Mouse (Mus musculus) liver, adult 2 months (tissue): Measurements from ENCODE around the gene Med12. TPM values are rescaled to one million over a fixed set of nuclear protein-coding genes. Genes with fewer than 3 reads are reported as not detected.

Experiments
- DNase-seq: peaks from one replicate; pipeline ENCODE4 v3.0.0-alpha.2; 2011; ENCODE audit warnings: low read depth, low spot score; ENCODE audit errors: extremely low read depth
- H3K27ac ChIP-seq: fragments of 200-500 bp; replicated peaks from 2 replicates; pipeline ENCODE4 v1.5.1; 2012; ENCODE audit warnings: low read depth, mild to moderate bottlenecking, control low read depth, inconsistent platforms, low read length; ENCODE audit not compliant: insufficient read depth
- H3K27me3 ChIP-seq: fragments of 200-500 bp; 2 replicates; pipeline ENCODE4 v1.6.1; 2012; ENCODE audit warnings: mild to moderate bottlenecking, moderate library complexity, low read length, inconsistent platforms; ENCODE audit not compliant: control insufficient read depth, insufficient read depth
- H3K36me3 ChIP-seq: fragments of 200-500 bp; 2 replicates; pipeline ENCODE4 v1.6.1; 2012; ENCODE audit warnings: low read length, inconsistent platforms; ENCODE audit not compliant: control insufficient read depth, insufficient read depth
- H3K4me1 ChIP-seq: fragments of 200-500 bp; 2 replicates; pipeline ENCODE4 v1.6.1; 2011; ENCODE audit warnings: low read length; ENCODE audit not compliant: control insufficient read depth, insufficient read depth
- H3K4me3 ChIP-seq: fragments of 200-500 bp; 2 replicates; pipeline ENCODE4 v1.5.1; 2011; ENCODE audit warnings: low read depth, mild to moderate bottlenecking, control low read depth, low read length, moderate library complexity; ENCODE audit not compliant: insufficient read depth
- H3K79me2 ChIP-seq: fragments of 200-500 bp; 2 replicates; pipeline ENCODE4 v1.6.1; 2012; ENCODE audit warnings: inconsistent platforms, mild to moderate bottlenecking, low read length, moderate library complexity; ENCODE audit not compliant: control insufficient read depth, insufficient read depth
- H3K9ac ChIP-seq: fragments of 200-500 bp; 2 replicates; pipeline ENCODE4 v1.6.1; 2012; ENCODE audit warnings: low read depth, mild to moderate bottlenecking, control low read depth, inconsistent platforms, low read length
- CTCF ChIP-seq: fragments of 200-500 bp; IDR thresholded peaks from 2 replicates; pipeline ENCODE4 v1.5.1; 2011; ENCODE audit warnings: low read depth, low read length, control low read depth
- POLR2A ChIP-seq: fragments of 200-500 bp; IDR thresholded peaks from 2 replicates; pipeline ENCODE4 v1.6.1; 2011; ENCODE audit warnings: low read length, control low read depth; ENCODE audit not compliant: insufficient read depth; ENCODE audit errors: extremely low read depth
- WGBS: fragments of 180-500 bp; shearing (Covaris S2); methylation state at CpG from one replicate; pipeline ENCODE4 v1.1.7; 2018; 5-methylcytosine and 5-hydroxymethylcytosine counted together
- polyA plus RNA-seq: library from polyadenylated mRNA; depleted of rRNA; stranded (reverse); fragments of >200 nt; gene quantifications from 2 replicates; pipeline ENCODE4 v1.2.3, GENCODE M21; 2012
- total RNA-seq: library from RNA; depleted of rRNA; stranded (reverse); fragments of >200 nt; gene quantifications from 2 replicates; pipeline ENCODE4 v1.2.3, GENCODE M21; 2014

The Med12 gene
- total and polyA plus RNA-seq, 2 experiments: 8.1 to 59.4 TPM

- Histone ChIP-seq H3K27me3 (no peaks in the 10 kb centered on the region), H3K4me1 (no peaks in the 10 kb centered on the region; the same call in 1 of the 2 replicates), H3K79me2 (no peaks in the 10 kb centered on the region), H3K27ac (no peak overlapping the region), H3K9ac (no peak overlapping the region), H3K36me3 (no peaks in the 10 kb centered on the region), H3K4me3 (no peak overlapping the region)
- DNase-seq: no peak
- no peak for TF ChIP-seq CTCF
- no peak for TF ChIP-seq POLR2A
- WGBS: 61% methylated on average over 10 of the region's 13 CpGs
Observed at GRCm38 (mm10) chrX:101260441-101261325, 13.1 kb upstream of the Med12 start.

- H3K4me3 ChIP-seq: no peak within 1 kb of the TSS
- no peak within 1 kb of the TSS for H3K27ac ChIP-seq
- H3K9ac ChIP-seq: no peak within 1 kb of the TSS
- H3K27me3 ChIP-seq: no peaks in the 10 kb centered on the region
- no peak for DNase-seq
- no peaks in the 10 kb centered on the region for H3K79me2 ChIP-seq
- no peak for TF ChIP-seq POLR2A
- TF ChIP-seq CTCF: no peak
- 94% methylated on average over 1 of the region's 1 CpGs for WGBS
- H3K4me1 ChIP-seq: no peaks in the 10 kb centered on the region; the same call in 1 of the 2 replicates
- no peaks in the 10 kb centered on the region for H3K36me3 ChIP-seq
Observed at GRCm38 (mm10) chrX:101263892-101264291, 9.9 kb upstream of the Med12 start, which contains the start of gene Gm614. Gm614 (minus strand) TSS chrX:101263992.

GRCm38 (mm10) chrX:101266631-101267030, 7.2 kb upstream of the Med12 start:
- TF ChIP-seq POLR2A (no peak), CTCF (no peak)
- H3K9ac ChIP-seq: no peak overlapping the region
- H3K36me3 ChIP-seq: no peaks in the 10 kb centered on the region
- H3K79me2 ChIP-seq: no peaks in the 10 kb centered on the region
- H3K27ac ChIP-seq: no peak overlapping the region
- H3K4me3 ChIP-seq: 0 out of 2 replicates have a peak overlapping the region, but pooled peaks have one; percentile 20
- 82% methylated on average over 6 of the region's 6 CpGs for WGBS
- no peaks in the 10 kb centered on the region; the same call in 1 of the 2 replicates for H3K4me1 ChIP-seq
- no peak for DNase-seq
- no peaks in the 10 kb centered on the region for H3K27me3 ChIP-seq

DNA sequence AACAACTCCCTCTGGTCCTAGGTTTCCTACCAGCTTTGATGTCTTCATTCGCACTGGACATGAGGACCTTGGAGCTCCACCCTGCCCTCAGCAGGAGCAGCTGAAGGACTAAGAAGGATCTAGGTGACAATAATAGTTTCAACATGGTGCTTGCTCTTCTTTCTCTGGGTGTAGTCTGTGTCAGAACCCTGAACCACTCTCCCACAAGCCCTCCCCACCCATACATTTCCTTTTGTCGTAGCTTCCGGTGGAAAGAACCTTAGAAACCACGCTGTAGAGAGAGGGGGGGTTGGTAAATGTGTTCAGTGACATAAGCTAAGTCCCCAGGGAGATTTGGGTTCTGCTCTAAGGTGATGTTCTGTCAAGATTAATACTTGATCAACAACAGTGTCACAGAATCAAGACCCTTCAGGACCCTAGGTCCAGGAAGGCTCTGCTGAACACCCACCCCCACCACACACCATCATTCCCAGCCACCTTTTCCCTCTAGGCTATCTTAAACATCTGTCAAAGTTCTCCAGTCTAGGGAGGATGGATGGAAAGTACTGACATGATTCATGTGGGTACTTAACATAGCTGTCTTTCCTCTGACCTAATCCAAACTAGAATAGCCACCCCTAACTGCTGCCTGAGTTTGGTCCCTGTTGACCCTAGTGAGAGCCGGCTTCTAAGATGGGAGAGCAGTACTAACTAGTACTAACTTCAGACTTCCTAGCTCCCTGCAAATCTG, 5.6 kb upstream of the Med12 start, which contains the start of gene Il2rg:
Gene Il2rg (minus strand): TSS at position 231 of the 730 bp plus-strand sequence.
- DNase-seq: no peak
- Histone ChIP-seq H3K9ac (no peak within 1 kb of the TSS), H3K4me1 (no peaks in the 10 kb centered on the region; the same call in 1 of the 2 replicates), H3K79me2 (no peaks in the 10 kb centered on the region), H3K36me3 (no peaks in the 10 kb centered on the region), H3K4me3 (peak within 1 kb of the TSS; percentile 15; the same call in 1 of the 2 replicates), H3K27ac (no peak within 1 kb of the TSS), H3K27me3 (no peaks in the 10 kb centered on the region)
- TF ChIP-seq CTCF (no peak), POLR2A (no peak)
- WGBS: 80% methylated on average over 5 of the region's 5 CpGs

GRCm38 (mm10) chrX:101268755-101269124, 5.1 kb upstream of the Med12 start, which contains the start of gene Gm20489:
Gm20489 (minus strand) TSS chrX:101269023.
- peak within 1 kb of the TSS; percentile 15; the same call in 1 of the 2 replicates for H3K4me3 ChIP-seq
- H3K79me2 ChIP-seq: no peaks in the 10 kb centered on the region
- no peak for TF ChIP-seq POLR2A
- TF ChIP-seq CTCF: no peak
- H3K4me1 ChIP-seq: no peaks in the 10 kb centered on the region; the same call in 1 of the 2 replicates
- no peak within 1 kb of the TSS for H3K9ac ChIP-seq
- 80% methylated on average over 3 of the region's 3 CpGs for WGBS
- no peaks in the 10 kb centered on the region for H3K27me3 ChIP-seq
- no peak for DNase-seq
- no peak within 1 kb of the TSS for H3K27ac ChIP-seq
- H3K36me3 ChIP-seq: no peaks in the 10 kb centered on the region
